Mouse (Mus musculus): Measurements from ENCODE around the gene Cdh22. TPM values are rescaled to one million over a fixed set of nuclear protein-coding genes. Genes with fewer than 3 reads are reported as not detected.

Gene Cdh22
- polyA plus RNA-seq, 1 experiment from 2014 or later: 6.4 TPM

DNA sequence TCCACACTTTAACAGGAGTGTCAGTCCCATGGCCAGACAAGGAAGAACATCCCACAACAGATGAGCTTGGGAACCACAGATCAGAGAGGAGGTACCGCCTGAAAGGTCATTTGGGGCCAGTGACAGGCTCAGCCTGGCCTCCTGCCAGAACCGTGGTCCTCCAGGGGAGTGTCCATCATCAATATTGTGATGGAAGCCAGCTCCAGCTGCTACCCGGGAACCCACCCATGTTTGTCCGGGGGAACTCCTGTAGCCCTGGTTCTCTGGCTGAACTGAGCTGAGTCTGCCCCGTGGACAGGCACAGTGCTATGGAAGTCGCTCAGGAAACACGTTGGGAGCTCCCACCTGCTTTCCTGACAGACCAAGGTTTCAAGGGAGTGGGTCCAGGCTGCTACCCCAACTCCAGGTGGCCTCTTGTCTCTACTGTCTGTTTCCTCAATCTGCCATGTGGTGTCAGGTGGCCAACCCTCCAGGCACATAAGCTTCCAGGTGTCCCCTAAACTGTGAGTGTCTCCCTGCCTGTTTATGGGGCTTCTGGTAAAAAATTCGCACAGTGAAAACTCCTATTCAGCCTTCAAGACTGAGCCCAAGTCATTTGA lies 14.2 kb downstream of the Cdh22 start:
- H3K27ac ChIP-seq (ENCODE audit: low read depth, low read length): no peak overlapping the region
- H3K9me3 ChIP-seq (ENCODE audit: control insufficient read depth, low read length): no peaks in the 10 kb centered on the region
- no peak for ATAC-seq (ENCODE audit: low FRiP score)
- WGBS: 73% methylated on average over 8 of the region's 8 CpGs
- peaks cover 45% of the 10 kb centered on the region for H3K4me1 ChIP-seq (ENCODE audit: control insufficient read depth, insufficient read depth, low read length)
- H3K4me3 ChIP-seq (ENCODE audit: low read depth, low read length): no peak overlapping the region
- DNase-seq (ENCODE audit: low spot score, missing footprints): no peak
- H3K36me3 ChIP-seq (ENCODE audit: control insufficient read depth, insufficient read depth, low read length): no peaks in the 10 kb centered on the region
- peaks cover 27% of the 10 kb centered on the region for H3K27me3 ChIP-seq (ENCODE audit: control insufficient read depth, insufficient read depth, low read length)
- no peak overlapping the region for H3K9ac ChIP-seq (ENCODE audit: low read length)
- H3K4me2 ChIP-seq: no peak overlapping the region

- ATAC-seq (ENCODE audit: low FRiP score) (no peak), DNase-seq (ENCODE audit: low spot score, missing footprints) (no peak)
- Histone ChIP-seq H3K36me3 (ENCODE audit: control insufficient read depth, insufficient read depth, low read length) (no peaks in the 10 kb centered on the region), H3K4me2 (no peak overlapping the region), H3K27ac (ENCODE audit: low read depth, low read length) (peak overlapping the region; percentile 41; the same call in 1 of the 2 replicates), H3K4me1 (ENCODE audit: control insufficient read depth, insufficient read depth, low read length) (peaks cover 51% of the 10 kb centered on the region), H3K4me3 (ENCODE audit: low read depth, low read length) (no peak overlapping the region), H3K27me3 (ENCODE audit: control insufficient read depth, insufficient read depth, low read length) (peaks cover 21% of the 10 kb centered on the region), H3K9me3 (ENCODE audit: control insufficient read depth, low read length) (no peaks in the 10 kb centered on the region), H3K9ac (ENCODE audit: low read length) (no peak overlapping the region)
- 50% methylated on average over 8 of the region's 8 CpGs for WGBS
Observed at GRCm38 (mm10) chr2:165218954-165219353, 15.7 kb downstream of the Cdh22 start.

DNA sequence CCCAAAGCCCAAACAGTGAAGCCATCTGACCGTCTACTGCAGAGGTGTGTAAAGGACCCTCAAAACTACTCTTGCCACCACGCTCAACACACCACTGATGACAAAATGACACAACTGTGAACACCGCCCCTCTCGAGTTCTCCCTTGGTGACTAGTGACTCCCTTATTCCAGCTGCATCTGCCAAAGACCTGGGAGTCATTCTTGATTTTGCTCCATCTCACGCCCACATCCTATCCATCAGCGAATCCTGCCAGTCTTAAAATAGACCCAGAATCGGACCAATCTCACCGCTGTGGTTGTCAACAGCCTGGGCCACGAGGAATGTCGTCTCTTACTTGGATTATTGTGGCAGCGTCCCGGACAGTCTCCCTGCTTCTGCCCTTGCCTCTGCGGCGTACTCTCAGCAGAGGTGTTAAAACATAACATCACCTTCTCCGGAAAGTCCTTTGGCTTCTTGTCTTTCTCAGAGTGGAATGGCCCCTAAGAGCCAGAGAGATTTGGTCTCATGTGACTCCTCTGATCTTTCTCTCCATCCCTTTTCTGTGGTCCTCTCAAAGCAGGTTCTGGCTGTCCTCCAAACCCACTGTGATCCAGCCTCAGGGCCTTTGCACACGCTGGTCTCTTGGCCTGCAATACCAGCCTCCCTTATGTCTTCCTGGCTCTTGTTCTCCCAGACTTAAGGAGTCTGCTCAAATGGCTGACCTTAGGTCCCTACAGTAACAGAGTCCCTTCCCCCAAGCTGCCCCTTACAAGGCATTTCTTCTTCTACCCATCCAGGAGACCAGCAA lies 17.1 kb downstream of the Cdh22 start:
- H3K27me3 ChIP-seq (ENCODE audit: control insufficient read depth, insufficient read depth, low read length): peaks cover 28% of the 10 kb centered on the region
- no peaks in the 10 kb centered on the region for H3K9me3 ChIP-seq (ENCODE audit: control insufficient read depth, low read length)
- H3K4me1 ChIP-seq (ENCODE audit: control insufficient read depth, insufficient read depth, low read length): peaks cover 48% of the 10 kb centered on the region
- 90% methylated on average over 16 of the region's 16 CpGs for WGBS
- DNase-seq (ENCODE audit: low spot score, missing footprints) (no peak), ATAC-seq (ENCODE audit: low FRiP score) (no peak)
- H3K9ac ChIP-seq (ENCODE audit: low read length): no peak overlapping the region
- H3K4me2 ChIP-seq: no peak overlapping the region
- no peak overlapping the region for H3K4me3 ChIP-seq (ENCODE audit: low read depth, low read length)
- no peaks in the 10 kb centered on the region for H3K36me3 ChIP-seq (ENCODE audit: control insufficient read depth, insufficient read depth, low read length)
- H3K27ac ChIP-seq (ENCODE audit: low read depth, low read length): no peak overlapping the region

DNA sequence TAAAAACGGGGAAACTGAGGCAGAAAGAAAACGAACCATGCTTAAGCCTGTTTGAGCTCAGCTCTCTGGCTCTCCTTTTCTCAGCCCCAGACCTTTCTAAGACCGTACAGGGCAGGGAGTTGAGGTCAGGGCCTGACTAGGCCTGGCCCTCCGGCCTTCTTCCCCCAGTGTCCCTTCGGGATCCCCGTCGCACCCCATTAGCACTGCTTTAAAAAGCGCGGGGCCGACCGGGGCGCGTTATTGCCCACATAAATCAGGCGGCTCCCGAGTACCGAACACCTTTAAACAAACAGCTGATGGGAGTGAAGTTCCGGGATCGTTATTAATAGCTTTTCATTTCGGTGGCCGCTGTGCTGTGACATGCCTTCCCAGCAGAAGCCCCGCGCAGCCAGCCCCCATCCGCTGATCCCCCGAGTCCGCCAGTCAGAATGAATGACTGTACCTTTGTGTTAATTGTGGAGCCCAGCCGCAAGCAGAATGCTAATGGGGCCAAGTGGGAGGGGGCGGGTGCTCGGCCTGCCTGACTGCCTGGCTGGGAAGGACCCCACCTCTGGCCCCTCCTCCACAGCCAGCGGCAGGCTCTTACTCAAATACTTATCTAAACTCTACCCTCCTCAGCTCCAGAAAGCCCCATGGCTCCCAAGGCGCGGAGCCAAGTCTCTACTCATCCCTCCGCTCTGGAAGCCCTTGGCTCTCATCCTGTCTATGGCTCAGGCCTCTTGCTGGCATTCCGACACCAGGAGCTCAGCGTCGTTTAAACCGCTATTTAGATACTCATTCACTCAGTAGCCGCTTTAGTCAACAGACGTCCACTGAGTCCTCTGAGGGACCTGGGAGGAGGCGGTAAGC lies 19.3 kb downstream of the Cdh22 start:
- peaks cover 59% of the 10 kb centered on the region for H3K4me1 ChIP-seq (ENCODE audit: control insufficient read depth, insufficient read depth, low read length)
- no peaks in the 10 kb centered on the region for H3K36me3 ChIP-seq (ENCODE audit: control insufficient read depth, insufficient read depth, low read length)
- peak overlapping the region; percentile 32 for H3K27ac ChIP-seq (ENCODE audit: low read depth, low read length)
- ATAC-seq (ENCODE audit: low FRiP score) (peak; percentile 85), DNase-seq (ENCODE audit: low spot score, missing footprints) (peak; percentile 94)
- peaks cover 33% of the 10 kb centered on the region for H3K27me3 ChIP-seq (ENCODE audit: control insufficient read depth, insufficient read depth, low read length)
- 2% methylated on average over 39 of the region's 39 CpGs for WGBS
- no peaks in the 10 kb centered on the region for H3K9me3 ChIP-seq (ENCODE audit: control insufficient read depth, low read length)
- peak overlapping the region; percentile 44 for H3K4me2 ChIP-seq
- H3K9ac ChIP-seq (ENCODE audit: low read length): peak overlapping the region; percentile 36; the same call in 1 of the 2 replicates
- H3K4me3 ChIP-seq (ENCODE audit: low read depth, low read length): peak overlapping the region; percentile 14

DNA sequence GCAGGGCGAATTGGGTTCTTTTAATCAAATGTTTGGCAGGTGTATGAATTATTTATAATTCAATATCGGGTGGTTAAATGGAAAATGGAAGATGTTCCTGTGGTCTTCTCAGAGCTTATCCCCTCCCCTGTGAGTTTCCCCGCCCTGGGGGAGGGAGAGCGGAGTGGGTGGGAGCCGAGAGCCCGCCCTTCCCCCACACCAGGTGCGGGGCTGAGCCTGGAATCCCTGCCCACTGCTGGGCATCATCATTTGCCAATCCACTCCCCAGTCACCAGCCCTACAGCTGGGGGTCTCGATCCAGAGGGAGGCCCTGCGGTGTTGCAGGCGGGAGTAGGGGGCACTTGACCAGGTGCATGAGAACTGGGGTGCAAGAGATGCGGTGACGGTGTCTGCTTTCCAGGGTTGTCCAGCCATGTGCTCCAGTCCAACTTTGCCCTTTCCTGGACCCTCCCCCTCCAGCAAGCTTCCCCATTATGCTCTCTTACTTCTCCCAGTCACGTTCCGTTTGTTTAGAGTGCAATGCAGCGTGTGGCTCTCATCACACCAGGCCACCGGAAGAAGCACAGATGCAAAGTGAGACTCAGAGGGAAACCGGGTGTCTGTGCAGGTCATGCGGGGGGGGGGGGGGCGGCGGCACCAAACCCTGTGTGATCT lies 23.1 kb downstream of the Cdh22 start:
- H3K4me1 ChIP-seq (ENCODE audit: control insufficient read depth, insufficient read depth, low read length): peaks cover 40% of the 10 kb centered on the region
- H3K27me3 ChIP-seq (ENCODE audit: control insufficient read depth, insufficient read depth, low read length): peaks cover 26% of the 10 kb centered on the region
- H3K9me3 ChIP-seq (ENCODE audit: control insufficient read depth, low read length): no peaks in the 10 kb centered on the region
- peak overlapping the region; percentile 40 for H3K4me2 ChIP-seq
- peak overlapping the region; percentile 51 for H3K9ac ChIP-seq (ENCODE audit: low read length)
- peak; percentile 31; the same call in 1 of the 2 replicates for ATAC-seq (ENCODE audit: low FRiP score)
- no peak overlapping the region; the same call in 1 of the 2 replicates for H3K4me3 ChIP-seq (ENCODE audit: low read depth, low read length)
- peak; percentile 94 for DNase-seq (ENCODE audit: low spot score, missing footprints)
- peak overlapping the region; percentile 40 for H3K27ac ChIP-seq (ENCODE audit: low read depth, low read length)
- H3K36me3 ChIP-seq (ENCODE audit: control insufficient read depth, insufficient read depth, low read length): no peaks in the 10 kb centered on the region
- 1% methylated on average over 20 of the region's 20 CpGs for WGBS

GRCm38 (mm10) chr2:165210948-165211347 lies 23.7 kb downstream of the Cdh22 start:
- Histone ChIP-seq H3K27me3 (ENCODE audit: control insufficient read depth, insufficient read depth, low read length) (peaks cover 22% of the 10 kb centered on the region), H3K4me1 (ENCODE audit: control insufficient read depth, insufficient read depth, low read length) (peaks cover 35% of the 10 kb centered on the region), H3K9ac (ENCODE audit: low read length) (no peak overlapping the region), H3K36me3 (ENCODE audit: control insufficient read depth, insufficient read depth, low read length) (no peaks in the 10 kb centered on the region), H3K4me3 (ENCODE audit: low read depth, low read length) (no peak overlapping the region), H3K4me2 (peak overlapping the region; percentile 40), H3K9me3 (ENCODE audit: control insufficient read depth, low read length) (no peaks in the 10 kb centered on the region), H3K27ac (ENCODE audit: low read depth, low read length) (no peak overlapping the region)
- DNase-seq (ENCODE audit: low spot score, missing footprints) (peak; percentile 91), ATAC-seq (ENCODE audit: low FRiP score) (peak; percentile 51; the same call in 1 of the 2 replicates)
- 2% methylated on average over 15 of the region's 15 CpGs for WGBS

- no peaks in the 10 kb centered on the region for H3K36me3 ChIP-seq (ENCODE audit: control insufficient read depth, insufficient read depth, low read length)
- H3K27me3 ChIP-seq (ENCODE audit: control insufficient read depth, insufficient read depth, low read length): peaks cover 11% of the 10 kb centered on the region; the same call in 1 of the 2 replicates
- H3K4me3 ChIP-seq (ENCODE audit: low read depth, low read length): no peak overlapping the region
- no peak overlapping the region for H3K27ac ChIP-seq (ENCODE audit: low read depth, low read length)
- no peak overlapping the region for H3K4me2 ChIP-seq
- no peak for ATAC-seq (ENCODE audit: low FRiP score)
- WGBS: 76% methylated on average over 11 of the region's 11 CpGs
- H3K9me3 ChIP-seq (ENCODE audit: control insufficient read depth, low read length): no peaks in the 10 kb centered on the region
- H3K4me1 ChIP-seq (ENCODE audit: control insufficient read depth, insufficient read depth, low read length): peaks cover 26% of the 10 kb centered on the region
- no peak for DNase-seq (ENCODE audit: low spot score, missing footprints)
- no peak overlapping the region for H3K9ac ChIP-seq (ENCODE audit: low read length)
Observed at GRCm38 (mm10) chr2:165207689-165208088, 27.0 kb downstream of the Cdh22 start.

DNA sequence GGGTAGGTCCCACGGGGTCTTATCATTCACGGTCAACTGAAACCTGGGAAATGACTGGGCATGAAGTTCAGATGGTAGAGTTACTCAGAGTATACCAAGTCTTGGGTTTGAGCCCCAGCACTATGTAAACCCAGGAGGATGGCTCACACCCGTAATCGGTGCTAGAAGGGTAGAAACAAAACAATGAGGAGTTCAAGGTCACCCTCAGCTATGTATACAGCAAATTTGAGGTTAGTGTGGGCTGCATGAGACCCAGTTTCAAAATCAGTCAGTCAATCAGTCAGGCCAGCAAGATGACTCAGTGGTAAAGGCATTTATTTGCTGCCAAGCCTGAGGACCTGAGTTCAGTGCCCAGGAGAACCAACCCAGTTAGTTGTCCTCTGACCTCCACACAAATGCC lies 27.6 kb downstream of the Cdh22 start:
- no peak overlapping the region for H3K27ac ChIP-seq (ENCODE audit: low read depth, low read length)
- no peak for DNase-seq (ENCODE audit: low spot score, missing footprints)
- 88% methylated on average over 4 of the region's 4 CpGs for WGBS
- no peak overlapping the region for H3K4me3 ChIP-seq (ENCODE audit: low read depth, low read length)
- H3K9ac ChIP-seq (ENCODE audit: low read length): no peak overlapping the region
- H3K27me3 ChIP-seq (ENCODE audit: control insufficient read depth, insufficient read depth, low read length): peaks cover 5% of the 10 kb centered on the region; the same call in 1 of the 2 replicates
- peaks cover 28% of the 10 kb centered on the region for H3K4me1 ChIP-seq (ENCODE audit: control insufficient read depth, insufficient read depth, low read length)
- no peaks in the 10 kb centered on the region for H3K9me3 ChIP-seq (ENCODE audit: control insufficient read depth, low read length)
- H3K36me3 ChIP-seq (ENCODE audit: control insufficient read depth, insufficient read depth, low read length): no peaks in the 10 kb centered on the region
- no peak for ATAC-seq (ENCODE audit: low FRiP score)
- H3K4me2 ChIP-seq: no peak overlapping the region

Data from midbrain, embryonic 11.5 days (tissue).